10 mouse cellular contexts compared by ENCODE assay signal in genomic region chr8:89045218-89045601, GRCm38 (mm10). TPM values are rescaled to one million over a fixed set of nuclear protein-coding genes. Genes with fewer than 3 reads are reported as not detected.
DNase-seq lines count a peak whose midpoint lies in the region; ATAC-seq and TF ChIP-seq lines count a peak whose summit lies in the region.
"Had no signal": no experiment of that assay in that cellular context is flagged by ENCODE, and none has a peak within 500 bp of the region (broad histone marks: within the 10 kb centered on the region; RNA-seq: fewer than 3 reads in every experiment).

No protein-coding gene starts in this region.

- H3K4me1 ChIP-seq in kidney, adult 2 months (ENCODE audit: control insufficient read depth, insufficient read depth, low read length), result peaks cover 13% of the 10 kb centered on the region
- peaks cover 53% of the 10 kb centered on the region for H3K4me1 ChIP-seq in forebrain, embryonic 12.5 days
- peaks cover 46% of the 10 kb centered on the region for H3K4me1 ChIP-seq in limb, embryonic 12.5 days (replicated peaks)
- H3K4me1 ChIP-seq in neural tube, embryonic 14.5 days (ENCODE audit: control insufficient read depth, insufficient read depth, low read length), result peaks cover 17% of the 10 kb centered on the region; the same call in 1 of the 2 replicates

- no peaks in the 10 kb centered on the region for H3K9me3 ChIP-seq in forebrain, embryonic 12.5 days
- no peaks in the 10 kb centered on the region for H3K9me3 ChIP-seq in limb, embryonic 12.5 days
- no peaks in the 10 kb centered on the region for H3K9me3 ChIP-seq in neural tube, embryonic 14.5 days (ENCODE audit: control insufficient read depth, low read length)

- WGBS in kidney, adult 2 months, result 7% methylated on average over 30 of the region's 30 CpGs
- under 1% methylated on average over 30 of the region's 30 CpGs for WGBS in forebrain, embryonic 12.5 days
- under 1% methylated on average over 30 of the region's 30 CpGs for WGBS in limb, embryonic 12.5 days
- 1% methylated on average over 30 of the region's 30 CpGs for WGBS in neural tube, embryonic 14.5 days

- H3K36me3 ChIP-seq in kidney, adult 2 months (ENCODE audit: control insufficient read depth, insufficient read depth, low read length), result no peaks in the 10 kb centered on the region
- H3K36me3 ChIP-seq in forebrain, embryonic 12.5 days (replicated peaks), result no peaks in the 10 kb centered on the region
- H3K36me3 ChIP-seq in limb, embryonic 12.5 days, result no peaks in the 10 kb centered on the region
- H3K36me3 ChIP-seq in neural tube, embryonic 14.5 days (ENCODE audit: control insufficient read depth, insufficient read depth, low read length), result no peaks in the 10 kb centered on the region
- H3K36me3 ChIP-seq: G1E had no signal

- H3K27me3 ChIP-seq in kidney, adult 2 months (replicated peaks; ENCODE audit: control insufficient read depth, insufficient read depth, low read length), result no peaks in the 10 kb centered on the region; the same call in 1 of the 2 replicates
- H3K27me3 ChIP-seq in forebrain, embryonic 12.5 days, result peaks cover 51% of the 10 kb centered on the region
- H3K27me3 ChIP-seq in limb, embryonic 12.5 days, result peaks cover 58% of the 10 kb centered on the region
- no peaks in the 10 kb centered on the region; the same call in 1 of the 2 replicates for H3K27me3 ChIP-seq in neural tube, embryonic 14.5 days (ENCODE audit: control insufficient read depth, insufficient read depth, low read length)

- peak overlapping the region; percentile 97 for H3K9ac ChIP-seq in forebrain, embryonic 12.5 days
- peak overlapping the region; percentile 98 for H3K9ac ChIP-seq in limb, embryonic 12.5 days (replicated peaks)
- H3K9ac ChIP-seq in neural tube, embryonic 14.5 days (replicated peaks; ENCODE audit: low read depth, low read length), result peak overlapping the region; percentile 81; the same call in 1 of the 2 replicates

- H3K4me3 ChIP-seq in kidney, adult 2 months (ENCODE audit: insufficient read depth, low read depth, low read length), result peak overlapping the region; percentile 65
- H3K4me3 ChIP-seq in forebrain, embryonic 12.5 days (replicated peaks), result peak overlapping the region; percentile 58
- H3K4me3 ChIP-seq in limb, embryonic 12.5 days (replicated peaks), result peak overlapping the region; percentile 78
- H3K4me3 ChIP-seq in neural tube, embryonic 14.5 days (ENCODE audit: low read depth, low read length), result peak overlapping the region; percentile 57

- peak overlapping the region; percentile 78 for H3K4me2 ChIP-seq in forebrain, embryonic 12.5 days
- peak overlapping the region; percentile 79 for H3K4me2 ChIP-seq in limb, embryonic 12.5 days
- peak overlapping the region; percentile 85 for H3K4me2 ChIP-seq in neural tube, embryonic 14.5 days (ENCODE audit: low read depth, low read length)

- no peak for ATAC-seq in forebrain, embryonic 12.5 days (ENCODE audit: low FRiP score)
- no peak for ATAC-seq in limb, embryonic 12.5 days (ENCODE audit: insufficient number of reproducible peaks, insufficient read depth, low FRiP score, low TSS enrichment, low read depth)
- ATAC-seq in neural tube, embryonic 14.5 days (ENCODE audit: low read depth), result no peak

- DNase-seq in kidney, adult 2 months, result peak; percentile 27
- DNase-seq in kidney, adult 8-10 months, result no peak
- DNase-seq in lung, postnatal 14 days, result no peak
- no peak for DNase-seq in gastrocnemius, postnatal 14 days
- no peak for DNase-seq in adrenal gland, postnatal 36 days

- intact Hi-C loops in gastrocnemius, postnatal 14 days (cut with DNase I; ENCODE audit: low total_unique reads), result no loop called here

- no peak for TF ChIP-seq POLR2A in kidney, adult 2 months (IDR thresholded peaks at IDR 0.05; ENCODE audit: low read depth, low read length)

- no peak for TF ChIP-seq CTCF in kidney, adult 2 months (conservative IDR thresholded peaks at IDR 0.05; ENCODE audit: insufficient read depth, insufficient read length, low read depth, low read length)

- H3K27ac ChIP-seq in kidney, adult 2 months (ENCODE audit: insufficient read depth, low read depth, low read length), result peak overlapping the region; percentile 96
- H3K27ac ChIP-seq in forebrain, embryonic 12.5 days, result peak overlapping the region; percentile 94
- H3K27ac ChIP-seq in limb, embryonic 12.5 days, result peak overlapping the region; percentile 99
- H3K27ac ChIP-seq in neural tube, embryonic 14.5 days (ENCODE audit: low read depth, low read length), result peak overlapping the region; percentile 96

RNA-seq across cellular contexts. Expression of gene Sall1, which starts 1.2 kb away (rescaled TPM):
- 26.0 and 34.0 TPM in 2 replicates for polyA plus RNA-seq in kidney, adult 2 months (2012; rRNA removed)
- 26.6 and 33.4 TPM in 2 replicates for polyA plus RNA-seq in forebrain, embryonic 12.5 days (2016; fragmentation: Nextera tagmentation; extraction: Ambion mirVana)
- 17.9 and 22.3 TPM in 2 replicates for polyA plus RNA-seq in limb, embryonic 12.5 days (2016; fragmentation: Nextera tagmentation; extraction: Ambion mirVana)
- 17.7 and 21.3 TPM in 2 replicates for polyA plus RNA-seq in neural tube, embryonic 14.5 days (2014; fragmentation: Nextera tagmentation; extraction: Ambion mirVana)
- under 1 TPM in 1 of 2 experiments, not detected in 1; 0.08 TPM for total RNA-seq in gastrocnemius, postnatal 14 days (2021)
- not detected for total RNA-seq in adrenal gland, postnatal 36 days (2021)
- total RNA-seq: common myeloid progenitor, adult 5-6 weeks had no signal
- polyA plus RNA-seq: G1E had no signal
